Mouse (Mus musculus): ENCODE measurements around the gene Nup85.

GRCm38 (mm10) chr11:115606733-115607132 lies 42.5 kb downstream of the Nup85 start:
- TF ChIP-seq CTCF (IDR thresholded peaks at IDR 0.05; ENCODE audit: low read depth, low read length), result no peak
- TF ChIP-seq POLR2A (IDR thresholded peaks at IDR 0.05; ENCODE audit: borderline replicate concordance, low read depth, low read length), result no peak
